Mouse (Mus musculus) cerebellum, postnatal 10 days (tissue): Measurements from ENCODE around the gene Apon.
"Not testable (repeated sequence)": the region's sequence is repeated elsewhere in the genome, so short reads cannot be mapped to it uniquely, and the experiment has no call there.

ENCODE experiments used
- DNase-seq, 2 experiments: peaks; one replicate each; pipeline ENCODE4 v3.0.0; 2021; ENCODE audit warnings: mixed read lengths in 2 of 2

The Apon gene

DNA sequence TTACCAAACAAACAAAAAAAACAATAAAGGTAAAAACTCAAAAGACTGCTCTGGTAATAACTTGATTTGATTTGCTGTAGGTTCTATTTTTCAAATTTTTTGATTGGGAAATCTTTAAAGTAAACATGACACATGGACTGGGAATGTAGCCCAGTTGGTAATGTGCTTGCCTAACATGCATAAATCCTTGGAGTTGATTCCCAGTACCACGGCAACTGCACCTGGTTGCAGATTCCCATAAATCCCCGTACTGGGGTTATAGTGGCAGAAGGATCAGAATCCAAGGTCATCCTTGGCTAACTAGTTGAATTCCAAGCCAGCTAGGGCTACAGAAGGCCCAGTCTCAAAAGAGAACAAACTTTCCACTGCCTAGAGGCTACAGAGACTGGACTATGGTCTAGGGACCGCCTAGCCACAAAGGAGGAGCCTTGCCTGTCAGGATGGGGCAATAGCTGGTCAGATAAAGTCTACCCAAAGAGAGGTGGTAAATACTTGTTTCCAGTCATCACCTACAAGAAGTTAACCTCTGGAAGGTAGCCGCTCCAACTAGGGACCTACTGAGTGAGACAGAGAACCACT is at the start of gene Apon:
Gene Apon, plus strand, starts transcription at position 420 of the 579 bp plus-strand sequence.
- no peak for DNase-seq

DNA sequence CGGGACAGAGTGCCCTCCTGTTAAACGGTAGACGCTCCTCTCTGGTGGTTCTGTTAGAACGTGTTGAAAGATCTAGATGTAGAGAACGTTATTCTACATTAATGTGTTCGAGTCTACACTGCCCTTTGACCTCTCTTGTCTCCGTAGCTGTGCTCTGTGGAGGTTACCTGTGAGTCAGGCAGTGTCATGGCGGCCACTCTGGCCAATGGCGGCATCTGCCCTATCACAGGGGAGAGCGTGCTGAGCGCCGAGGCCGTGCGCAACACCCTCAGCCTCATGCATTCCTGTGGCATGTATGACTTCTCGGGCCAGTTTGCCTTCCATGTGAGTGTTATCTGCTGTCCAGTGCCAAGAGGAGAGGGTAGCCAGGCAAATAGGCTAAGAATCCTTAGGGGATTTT is 49.0 kb upstream of the Apon start:
- DNase-seq = no peak

DNA sequence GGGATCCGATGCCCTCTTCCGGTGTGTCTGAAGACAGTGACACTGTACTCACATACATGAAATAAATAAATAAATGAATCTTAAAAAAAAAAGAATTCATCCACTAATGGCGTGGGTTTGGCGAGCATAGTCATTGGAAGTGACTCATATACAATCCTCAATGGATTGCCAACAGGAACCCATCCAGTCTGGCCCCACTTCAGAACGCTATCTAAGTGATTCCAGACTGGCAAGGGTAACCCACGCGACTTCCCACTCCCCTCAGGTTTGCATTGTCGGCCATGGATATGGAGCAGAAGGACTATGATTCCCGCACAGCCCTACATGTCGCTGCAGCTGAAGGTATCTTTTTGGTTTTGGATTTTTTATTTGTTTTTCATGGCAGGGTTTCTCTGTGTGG is 45.6 kb upstream of the Apon start:
- no peak for DNase-seq

DNA sequence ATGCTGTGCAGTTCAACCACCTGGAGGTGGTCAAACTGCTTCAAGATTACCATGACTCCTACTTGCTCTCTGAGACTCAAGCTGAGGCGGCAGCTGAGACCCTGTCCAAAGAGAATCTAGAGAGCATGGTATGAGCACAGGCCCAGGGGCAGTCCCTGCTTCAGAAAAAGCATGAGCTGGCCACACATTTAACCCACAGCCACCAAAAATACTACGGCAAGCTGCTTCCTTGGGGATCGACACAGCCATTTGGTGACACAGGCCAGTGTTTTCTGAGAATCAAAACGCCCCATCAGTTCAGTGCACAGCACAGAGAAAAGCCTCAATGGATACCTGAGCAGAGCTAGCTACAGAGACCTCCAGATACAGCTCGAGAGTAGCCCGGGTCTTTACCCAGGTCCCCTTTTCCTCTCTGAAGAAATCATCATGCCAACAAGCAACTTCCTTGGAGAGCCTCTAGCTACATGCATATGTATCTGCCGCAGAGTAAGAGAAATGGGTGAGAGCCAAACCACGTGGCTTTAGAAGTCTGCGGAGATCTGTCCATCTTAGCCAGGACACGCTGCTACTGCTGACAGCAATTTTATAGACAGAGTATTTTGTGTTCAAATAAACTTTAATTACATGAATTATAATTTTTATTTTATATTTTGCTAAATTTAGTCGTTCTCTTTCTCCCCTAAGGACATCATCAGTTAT is 44.4 kb upstream of the Apon start:
- no peak for DNase-seq

DNA sequence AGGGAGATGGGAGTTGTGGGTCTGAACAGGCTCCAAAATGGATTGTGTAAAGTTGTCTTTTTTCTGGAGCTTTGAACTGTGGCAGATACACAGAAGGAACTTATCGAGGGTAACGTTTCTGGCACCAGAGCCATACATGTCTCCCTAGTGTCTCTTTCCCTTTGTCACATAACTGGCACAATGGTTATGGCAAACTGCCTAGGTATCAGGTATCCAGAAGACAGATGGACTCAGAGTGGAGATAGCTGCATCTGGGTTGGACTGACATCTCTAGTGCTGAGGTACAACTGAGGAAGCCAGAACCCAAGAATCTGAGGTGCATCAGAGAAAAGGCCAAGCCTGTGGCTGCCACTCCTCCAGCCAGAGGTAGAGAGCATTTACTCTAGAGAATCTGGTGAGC is 43.8 kb upstream of the Apon start:
- no peak for DNase-seq

DNA sequence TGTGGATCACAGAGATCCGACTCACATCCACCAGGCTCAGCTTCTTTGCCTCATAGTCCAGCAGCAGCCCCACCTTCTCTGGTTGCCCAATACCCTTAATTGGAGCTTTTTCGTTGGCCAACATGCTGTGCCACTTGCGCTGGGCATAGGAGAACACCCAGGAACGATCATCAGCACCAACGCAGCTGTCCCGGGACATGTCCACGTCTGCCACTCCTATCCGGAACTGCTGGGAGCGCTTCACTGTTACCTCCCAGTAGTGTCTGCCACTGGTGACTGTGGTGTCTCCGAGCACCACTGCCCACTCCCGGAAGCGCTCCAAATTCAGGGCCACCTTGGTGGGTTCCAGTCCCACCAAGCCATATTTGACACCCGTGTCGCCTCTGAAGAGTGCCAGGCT is 42.9 kb upstream of the Apon start:
- peak; percentile 29 to 47 for DNase-seq

DNA sequence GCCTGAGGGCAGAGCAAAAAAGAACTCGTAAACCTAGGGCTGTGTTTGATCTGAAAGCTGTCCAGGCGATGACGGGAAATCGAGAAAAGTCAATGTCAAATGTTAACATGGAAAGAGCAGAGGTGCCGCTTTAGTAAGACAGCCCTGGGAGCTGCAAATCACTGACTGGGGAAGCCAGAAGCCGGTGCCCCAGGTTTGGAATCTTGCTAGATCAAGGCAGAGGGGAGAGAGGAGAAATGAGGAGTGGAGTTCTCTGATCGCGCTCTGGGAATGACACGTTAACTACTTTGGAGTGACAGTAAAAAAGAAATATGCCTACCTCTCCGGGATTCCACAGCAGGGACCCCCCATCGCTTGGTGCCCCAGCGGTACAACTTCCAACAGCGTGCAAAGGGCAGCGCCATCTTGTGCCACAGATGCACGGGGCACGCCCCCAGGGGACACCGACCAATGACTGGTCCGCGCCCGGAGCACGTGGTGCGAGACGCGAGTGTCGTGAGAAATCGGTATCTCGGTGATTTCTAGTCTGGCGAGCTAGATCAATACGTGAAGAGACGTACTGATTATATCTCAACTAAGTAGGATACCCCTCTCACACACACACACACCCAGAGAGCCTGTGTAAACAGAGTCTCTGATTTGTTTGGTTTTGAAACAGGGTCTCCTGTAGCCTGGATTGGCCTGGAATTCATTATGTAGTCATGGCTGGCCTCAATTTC is 42.3 kb upstream of the Apon start, which contains the start of gene Spryd4:
Gene Spryd4, minus strand, starts transcription at position 418 of the 719 bp plus-strand sequence.
- DNase-seq = peak; percentile 98

DNA sequence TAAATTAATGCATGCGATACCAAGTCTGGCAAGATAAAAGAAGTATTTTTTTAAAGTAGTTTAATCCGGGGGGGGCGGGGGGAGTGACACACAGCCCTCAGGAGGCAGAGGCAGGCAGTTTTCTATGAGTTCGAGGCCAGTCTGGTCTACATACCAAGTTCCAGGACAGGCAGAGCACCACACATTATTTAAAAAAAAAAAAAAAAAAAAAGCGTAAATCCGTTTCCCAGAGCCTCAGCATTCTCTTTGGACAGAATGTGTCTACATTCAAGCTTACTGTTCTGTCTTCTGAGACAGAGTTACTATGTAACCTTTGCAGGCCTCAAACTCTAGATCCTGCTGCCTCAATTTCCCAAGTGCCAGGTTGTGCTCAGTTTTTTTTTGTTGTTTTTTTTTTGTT is 41.7 kb upstream of the Apon start:
- no peak for DNase-seq

DNA sequence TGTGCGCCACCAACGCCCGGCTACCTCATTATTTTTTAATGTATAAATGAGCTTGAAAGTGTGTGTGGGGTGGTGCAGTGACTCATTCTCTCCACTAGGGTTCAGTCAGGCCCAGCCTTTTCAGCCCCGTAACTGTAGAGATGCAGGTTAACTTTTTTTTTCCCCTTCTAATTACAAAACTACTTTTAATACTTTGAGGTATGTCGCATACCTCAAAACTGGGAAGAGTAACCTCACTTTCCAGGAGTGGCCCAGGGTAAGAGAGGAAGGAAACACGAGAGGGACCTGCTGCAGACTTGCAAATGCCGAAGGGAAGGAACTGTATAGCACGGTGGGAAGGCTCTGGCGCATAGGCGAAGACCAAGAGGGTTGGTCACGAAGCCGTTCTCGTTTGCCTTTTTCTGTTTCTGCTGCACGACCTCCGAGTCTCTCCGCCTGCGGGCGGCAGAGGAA is 41.0 kb upstream of the Apon start:
- peak; percentile 81 to 87 for DNase-seq

DNA sequence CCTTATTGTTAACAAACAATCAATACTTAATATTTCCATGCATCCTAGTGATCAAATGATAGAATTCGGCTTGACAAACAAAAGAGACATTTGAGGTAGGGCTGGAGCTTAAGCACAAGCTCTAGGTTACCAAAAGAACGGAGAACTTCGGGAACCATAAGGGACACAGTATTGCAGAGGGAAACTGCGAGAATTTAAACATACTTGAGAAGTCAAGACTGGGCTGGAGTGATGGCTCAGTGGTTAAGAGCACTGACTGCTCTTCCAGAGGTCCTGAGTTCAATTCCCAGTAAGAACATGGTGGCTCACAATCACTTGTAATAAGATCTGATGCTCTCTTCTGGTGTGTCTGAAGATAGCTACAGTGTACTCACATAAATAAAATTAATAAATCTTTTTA is 39.8 kb upstream of the Apon start:
- DNase-seq = not testable (repeated sequence)

DNA sequence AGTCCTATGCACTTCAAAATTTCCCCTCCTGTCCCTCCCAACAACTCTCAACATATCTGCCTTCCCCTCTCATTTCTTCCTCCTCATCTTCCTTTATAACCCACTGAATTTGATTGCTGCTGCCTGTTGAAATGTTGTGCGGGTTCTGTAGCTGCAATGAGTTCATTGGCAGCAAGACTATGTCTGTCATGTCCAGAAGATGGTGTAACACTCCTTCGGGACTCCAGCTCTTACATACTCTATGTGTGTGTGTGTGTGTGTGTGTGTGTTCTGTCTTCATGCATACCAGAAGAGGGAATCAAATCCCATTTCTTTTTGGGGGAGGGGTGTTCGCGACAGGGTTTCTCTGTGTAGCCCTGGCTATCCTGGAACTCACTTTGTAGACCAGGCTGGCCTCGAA is 38.9 kb upstream of the Apon start:
- DNase-seq = no peak

DNA sequence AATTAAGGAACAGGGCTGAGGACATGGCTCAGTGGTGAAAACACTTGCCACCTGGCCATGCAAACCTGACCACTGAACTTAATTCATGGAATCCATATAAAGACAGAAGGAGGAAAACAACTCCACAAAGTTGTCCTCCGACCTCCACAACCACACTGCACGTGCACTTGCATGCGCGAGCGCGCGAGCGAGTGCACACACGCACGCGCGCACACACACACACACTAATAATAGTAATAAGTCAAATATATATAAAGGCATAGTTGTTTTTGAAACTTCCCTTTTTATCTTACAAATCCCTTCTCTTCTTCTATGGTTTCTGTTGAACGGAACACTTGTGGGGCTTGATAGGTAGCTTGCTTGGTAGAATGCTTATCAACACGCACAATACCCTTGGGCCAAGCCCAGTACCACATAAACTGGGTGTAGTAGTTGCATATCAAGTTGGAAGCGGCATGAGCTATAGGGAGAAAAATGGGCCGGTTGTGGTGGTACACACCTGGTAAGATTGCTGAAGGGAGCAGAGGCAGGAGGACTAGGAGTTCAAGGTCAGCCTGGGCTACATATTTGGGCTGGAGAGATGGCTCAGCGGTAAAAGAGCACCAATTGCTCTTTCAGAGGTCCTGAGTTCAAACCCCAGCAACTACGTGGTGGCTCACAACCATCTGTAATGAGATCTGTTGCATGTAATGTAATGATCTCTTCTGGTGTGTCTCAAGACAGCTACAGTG is 35.3 kb upstream of the Apon start:
- DNase-seq = no peak

DNA sequence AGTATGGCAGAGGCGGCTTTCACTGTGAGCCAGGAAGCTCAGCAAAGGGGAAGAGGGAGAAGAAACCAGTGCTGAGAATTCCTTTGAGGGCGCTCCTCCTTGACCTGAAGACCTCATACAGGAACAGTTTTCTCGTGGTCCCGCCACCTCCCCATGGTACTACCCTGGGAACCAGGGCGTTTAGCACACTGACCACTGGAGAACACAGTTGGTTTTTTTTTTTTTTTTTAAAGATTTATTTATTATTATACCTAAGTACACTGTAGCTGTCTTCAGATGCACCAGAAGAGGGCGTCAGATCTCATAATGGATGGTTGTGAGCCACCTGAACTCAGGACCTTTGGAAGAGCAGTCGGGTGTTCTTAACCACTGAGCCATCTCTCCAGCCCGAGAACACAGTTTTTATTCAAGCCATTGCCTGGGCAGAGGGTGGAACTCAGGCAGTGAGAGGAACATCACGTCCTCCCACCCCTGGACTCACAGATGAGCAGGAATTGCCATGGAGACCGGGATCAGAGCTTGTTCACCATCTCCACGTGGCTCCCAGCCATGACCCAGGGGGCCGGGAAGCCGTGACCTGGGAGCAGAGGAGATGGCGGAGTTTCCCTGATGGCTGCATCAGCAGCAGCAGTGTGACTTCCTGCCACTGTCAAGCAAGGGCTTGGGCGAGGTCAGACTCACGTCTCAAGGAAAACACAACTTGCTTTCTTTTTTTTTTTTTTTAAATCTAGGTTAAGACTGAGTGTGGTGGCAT is 32.2 kb upstream of the Apon start:
- DNase-seq = no peak

DNA sequence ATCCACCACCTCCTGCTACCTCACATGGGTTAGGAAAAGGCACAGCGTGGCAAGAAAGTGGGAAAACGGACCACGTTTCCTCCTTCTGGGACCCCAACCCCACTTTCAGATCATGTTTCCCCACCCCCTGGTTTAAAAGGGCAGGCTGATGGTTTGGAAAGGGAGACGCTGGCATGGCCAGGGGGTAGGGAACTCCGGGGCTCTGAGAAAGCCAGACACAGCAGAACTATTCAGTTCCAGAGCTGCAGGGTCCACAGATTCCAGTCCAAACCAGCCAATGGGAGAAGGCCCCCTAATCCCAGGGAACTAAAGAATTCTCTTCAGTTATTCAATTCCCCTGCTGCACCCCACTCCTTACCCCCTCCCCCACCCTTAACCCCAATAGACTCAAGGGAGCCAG is 28.8 kb upstream of the Apon start:
- DNase-seq = no peak

DNA sequence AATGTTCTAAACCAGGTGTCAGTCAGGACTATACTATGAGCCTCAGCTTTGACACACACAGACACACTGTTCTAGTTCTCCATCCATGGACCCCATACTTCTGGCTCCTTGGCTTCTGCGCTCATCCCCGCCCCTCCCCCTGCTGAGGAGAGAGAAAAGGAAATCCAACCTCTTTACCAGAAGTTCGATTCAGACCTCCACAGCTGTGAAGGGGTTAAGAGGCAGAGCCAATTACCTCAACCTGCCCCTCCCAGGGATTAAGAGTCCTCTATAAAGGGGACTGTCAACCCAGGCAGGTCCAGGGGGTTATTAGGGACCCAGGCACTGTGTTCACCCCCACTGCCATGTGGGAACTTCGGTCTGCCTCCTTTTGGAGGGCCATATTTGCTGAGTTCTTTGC is 28.4 kb upstream of the Apon start, which contains the start of gene Mip:
Gene Mip, plus strand, starts transcription at position 301 of the 400 bp plus-strand sequence.
- no peak for DNase-seq

DNA sequence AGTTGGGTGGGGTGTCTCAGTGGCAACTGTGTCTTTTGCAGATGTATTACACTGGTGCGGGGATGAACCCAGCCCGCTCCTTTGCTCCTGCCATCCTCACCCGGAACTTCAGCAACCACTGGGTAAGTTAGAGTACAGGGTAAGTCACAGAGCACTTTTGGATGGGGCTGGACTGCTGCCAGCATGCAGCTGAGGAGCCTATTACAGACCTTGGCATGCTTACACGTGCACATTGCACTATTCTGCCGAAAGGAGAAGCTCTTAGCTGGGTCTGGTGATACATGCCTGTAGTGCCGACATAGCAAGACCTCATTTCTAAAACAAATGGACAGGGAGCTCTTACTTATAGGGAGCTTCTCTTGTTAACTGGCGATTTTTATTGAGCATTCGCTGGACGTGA is 26.3 kb upstream of the Apon start:
- no peak for DNase-seq

DNA sequence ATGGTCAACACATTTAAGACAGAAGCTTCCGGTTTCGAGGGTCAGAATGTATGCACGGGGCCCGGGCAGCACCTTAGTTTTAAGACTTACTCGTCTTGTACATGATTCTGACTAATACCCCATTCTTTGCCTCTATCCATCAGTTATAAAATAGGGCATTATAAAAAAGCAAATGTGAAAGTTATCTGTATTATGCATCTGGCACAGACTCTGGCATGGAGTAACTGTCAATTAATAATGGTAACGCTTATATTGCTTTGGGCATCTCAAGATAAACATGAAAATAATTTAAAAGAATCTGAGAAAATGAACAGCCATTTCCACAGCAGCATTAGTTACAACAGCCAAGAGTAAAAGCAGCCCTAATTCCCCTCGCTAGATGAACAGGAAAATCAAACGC is 25.9 kb upstream of the Apon start:
- no peak for DNase-seq

DNA sequence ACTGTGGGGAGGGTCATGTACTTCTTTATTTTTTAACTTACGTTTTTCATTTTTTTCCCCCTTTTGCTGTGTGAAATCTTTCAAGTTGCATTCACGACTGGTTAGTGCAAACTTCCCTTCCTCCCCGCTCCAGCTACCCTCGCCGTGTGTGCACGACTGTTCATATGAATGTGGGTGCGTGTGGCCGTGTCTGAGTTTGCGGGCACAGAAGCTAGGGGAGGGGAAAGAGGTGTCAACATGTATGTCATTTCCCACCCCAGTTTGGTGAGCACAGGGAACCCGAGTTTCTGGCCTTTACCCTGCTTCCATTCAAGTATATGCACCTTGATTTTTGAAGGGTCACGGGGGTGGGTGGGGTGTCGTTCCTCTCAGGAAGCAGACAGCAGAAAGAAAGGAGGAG is 23.3 kb upstream of the Apon start:
- no peak for DNase-seq

DNA sequence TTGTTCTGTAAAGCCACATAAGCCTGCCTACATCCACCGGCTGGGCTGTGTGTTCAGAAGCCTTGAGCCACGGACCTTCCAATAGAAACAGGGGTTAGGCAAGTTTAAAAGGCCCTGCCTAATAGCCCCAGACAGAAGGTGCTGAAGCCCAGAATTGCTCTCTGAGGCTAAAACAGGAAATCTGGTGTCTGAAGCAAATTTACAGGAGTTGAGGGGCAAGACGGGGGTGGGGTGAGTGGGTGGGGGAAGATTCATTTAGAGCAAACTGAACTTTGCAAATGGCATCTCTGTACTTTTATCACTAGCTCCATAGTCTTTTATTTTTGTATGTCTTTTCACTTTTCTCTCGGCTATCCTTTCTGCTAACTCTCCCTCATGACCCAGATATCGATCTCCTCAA is 22.8 kb upstream of the Apon start:
- DNase-seq = no peak

DNA sequence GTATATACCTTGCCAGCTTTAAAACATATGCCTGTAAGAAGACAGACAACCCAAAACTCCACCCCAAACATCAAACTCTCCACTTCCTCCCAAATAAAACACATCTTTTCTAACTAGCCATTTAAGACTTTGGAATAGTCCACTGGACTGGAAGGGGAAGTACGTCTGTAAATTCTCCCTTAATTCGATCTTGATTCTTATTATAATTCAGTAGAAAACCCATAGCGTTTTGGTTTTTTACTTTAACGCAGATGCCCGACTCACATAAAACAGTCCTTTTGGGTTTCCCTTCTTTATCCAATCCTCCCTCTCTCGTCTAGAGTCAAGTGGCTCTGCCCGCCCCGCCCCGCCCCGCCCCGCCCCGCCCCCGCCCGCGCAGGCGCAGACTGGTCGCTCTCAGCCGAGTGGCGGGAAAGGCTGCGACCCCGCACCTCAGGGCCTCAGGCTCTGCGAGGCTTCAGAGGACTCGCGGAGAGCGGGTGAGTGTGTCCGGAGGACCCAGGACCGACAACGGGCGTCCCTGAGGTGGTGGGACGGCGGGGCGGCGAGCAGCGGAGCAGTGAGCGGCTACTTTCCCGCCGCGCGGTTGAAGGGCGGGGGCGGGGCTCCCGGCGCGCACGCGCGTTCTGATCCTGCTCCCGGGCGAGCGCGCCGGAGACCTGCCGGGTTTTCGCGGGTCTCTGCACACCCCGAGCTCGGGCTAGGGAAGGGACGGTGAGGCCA is 22.0 kb upstream of the Apon start, which contains the start of gene Timeless:
Gene Timeless, plus strand, starts transcription at position 369 of the 723 bp plus-strand sequence.
- DNase-seq = peak; percentile 94 to 95

DNA sequence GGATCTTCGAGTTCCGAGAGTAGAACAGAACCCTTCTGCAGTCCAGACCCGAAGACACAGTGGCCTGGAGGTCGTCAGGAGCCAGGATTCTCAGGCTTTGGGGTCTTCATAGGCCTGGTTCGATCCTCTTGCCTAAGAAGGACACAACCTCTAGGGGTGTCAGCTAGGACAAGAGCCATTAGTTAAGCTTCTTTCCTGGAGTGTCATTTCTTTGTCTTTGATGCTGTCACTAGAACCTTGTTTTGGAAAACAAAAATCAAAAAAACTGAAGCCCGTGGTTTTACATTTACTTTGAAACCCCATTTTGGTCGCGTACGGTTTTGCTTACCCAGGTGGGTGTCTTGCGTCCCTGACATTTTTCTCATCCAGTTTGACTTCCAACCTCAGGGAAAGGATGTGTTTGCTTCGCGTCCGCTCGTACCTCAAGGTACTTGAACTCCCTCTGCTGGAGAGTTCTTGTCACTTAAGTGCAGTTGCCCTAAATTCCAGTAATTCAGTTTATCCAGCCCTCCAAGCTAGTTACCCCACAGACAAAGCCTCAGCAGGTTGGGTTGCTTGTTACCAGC is 21.4 kb upstream of the Apon start:
- DNase-seq = peak; percentile 74 to 87
